Mouse (Mus musculus): ENCODE results near the gene Hipk2. TPM values are rescaled to one million over a fixed set of nuclear protein-coding genes. Genes with fewer than 3 reads are reported as not detected.
A peak's percentile ranks its signal among the peaks of the same experiment; 100 is the strongest.
"Not testable (repeated sequence)": the region's sequence is repeated elsewhere in the genome, so short reads cannot be mapped to it uniquely, and the experiment has no call there.

Hipk2 gene
- polyA plus RNA-seq, 1 experiment from 2014 or later: 12.7 TPM

GRCm38 (mm10) chr6:38677629-38678028 is 198.3 kb downstream of the Hipk2 start:
- Histone ChIP-seq H3K27me3 (ENCODE audit: control insufficient read depth, insufficient read depth, low read length) (no peaks in the 10 kb centered on the region), H3K36me3 (replicated peaks; ENCODE audit: control insufficient read depth, insufficient read depth, low read depth, low read length) (no peaks in the 10 kb centered on the region), H3K27ac (replicated peaks; ENCODE audit: low read depth, low read length) (no peak overlapping the region), H3K4me2 (ENCODE audit: low read depth, low read length) (no peak overlapping the region), H3K9ac (replicated peaks; ENCODE audit: low read length) (no peak overlapping the region), H3K4me1 (ENCODE audit: control insufficient read depth, insufficient read depth, low read length) (no peaks in the 10 kb centered on the region), H3K9me3 (replicated peaks; ENCODE audit: control insufficient read depth, low read length) (no peaks in the 10 kb centered on the region), H3K4me3 (ENCODE audit: low read depth, low read length) (no peak overlapping the region)
- DNase-seq (ENCODE audit: low spot score): no peak
- WGBS: 71% methylated on average over 9 of the region's 9 CpGs
- no peak for ATAC-seq (replicated peaks; ENCODE audit: insufficient number of reproducible peaks, low FRiP score, low TSS enrichment, low read depth)

DNA sequence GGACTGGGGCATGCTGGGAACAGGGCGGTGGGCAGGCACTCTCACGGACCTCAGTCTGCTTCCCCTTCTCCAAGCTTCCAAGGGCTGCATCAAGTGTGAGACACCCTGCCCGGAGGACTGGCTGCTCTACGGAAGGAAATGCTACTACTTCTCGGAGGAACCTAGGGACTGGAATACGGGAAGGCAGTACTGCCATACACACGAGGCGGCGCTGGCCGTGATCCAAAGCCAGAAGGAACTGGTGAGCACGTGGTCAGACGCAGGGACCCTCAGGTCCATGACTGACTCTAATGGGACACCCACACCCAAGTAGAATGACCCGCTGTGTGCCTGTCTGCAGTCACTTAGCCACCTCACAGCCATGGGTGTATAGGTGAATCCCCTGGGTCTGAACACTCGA is 199.2 kb downstream of the Hipk2 start:
- Histone ChIP-seq H3K9me3 (replicated peaks; ENCODE audit: control insufficient read depth, low read length) (no peaks in the 10 kb centered on the region), H3K27ac (replicated peaks; ENCODE audit: low read depth, low read length) (no peak overlapping the region)

GRCm38 (mm10) chr6:38676217-38676616 is 199.7 kb downstream of the Hipk2 start:
- H3K4me1 ChIP-seq (ENCODE audit: control insufficient read depth, insufficient read depth, low read length): no peaks in the 10 kb centered on the region
- WGBS: 80% methylated on average over 6 of the region's 6 CpGs

More for the DNA sequence above, 199.2 kb downstream of the Hipk2 start:
- Histone ChIP-seq H3K4me3 (ENCODE audit: low read depth, low read length) (no peak overlapping the region), H3K9ac (replicated peaks; ENCODE audit: low read length) (no peak overlapping the region), H3K4me2 (ENCODE audit: low read depth, low read length) (no peak overlapping the region), H3K36me3 (replicated peaks; ENCODE audit: control insufficient read depth, insufficient read depth, low read depth, low read length) (no peaks in the 10 kb centered on the region), H3K4me1 (ENCODE audit: control insufficient read depth, insufficient read depth, low read length) (no peaks in the 10 kb centered on the region), H3K27me3 (ENCODE audit: control insufficient read depth, insufficient read depth, low read length) (no peaks in the 10 kb centered on the region)
- 83% methylated on average over 14 of the region's 14 CpGs for WGBS
- DNase-seq (ENCODE audit: low spot score): no peak
- no peak for ATAC-seq (replicated peaks; ENCODE audit: insufficient number of reproducible peaks, low FRiP score, low TSS enrichment, low read depth)

GRCm38 (mm10) chr6:38672011-38672410 is 204.0 kb downstream of the Hipk2 start:
- ATAC-seq (replicated peaks; ENCODE audit: insufficient number of reproducible peaks, low FRiP score, low TSS enrichment, low read depth) (no peak), DNase-seq (ENCODE audit: low spot score) (no peak)
- no peak overlapping the region for H3K4me2 ChIP-seq (ENCODE audit: low read depth, low read length)
- no peaks in the 10 kb centered on the region for H3K36me3 ChIP-seq (replicated peaks; ENCODE audit: control insufficient read depth, insufficient read depth, low read depth, low read length)
- no peaks in the 10 kb centered on the region for H3K27me3 ChIP-seq (ENCODE audit: control insufficient read depth, insufficient read depth, low read length)
- no peaks in the 10 kb centered on the region for H3K9me3 ChIP-seq (replicated peaks; ENCODE audit: control insufficient read depth, low read length)
- no peak overlapping the region for H3K9ac ChIP-seq (replicated peaks; ENCODE audit: low read length)
- no peaks in the 10 kb centered on the region for H3K4me1 ChIP-seq (ENCODE audit: control insufficient read depth, insufficient read depth, low read length)
- WGBS: 95% methylated on average over 3 of the region's 3 CpGs
- no peak overlapping the region for H3K4me3 ChIP-seq (ENCODE audit: low read depth, low read length)
- no peak overlapping the region for H3K27ac ChIP-seq (replicated peaks; ENCODE audit: low read depth, low read length)

More at GRCm38 (mm10) chr6:38676217-38676616, 199.7 kb downstream of the Hipk2 start:
- no peak overlapping the region for H3K9ac ChIP-seq (replicated peaks; ENCODE audit: low read length)
- no peak overlapping the region for H3K4me3 ChIP-seq (ENCODE audit: low read depth, low read length)
- H3K4me2 ChIP-seq (ENCODE audit: low read depth, low read length): no peak overlapping the region
- ATAC-seq (replicated peaks; ENCODE audit: insufficient number of reproducible peaks, low FRiP score, low TSS enrichment, low read depth) (no peak), DNase-seq (ENCODE audit: low spot score) (no peak)
- no peaks in the 10 kb centered on the region for H3K9me3 ChIP-seq (replicated peaks; ENCODE audit: control insufficient read depth, low read length)
- H3K27ac ChIP-seq (replicated peaks; ENCODE audit: low read depth, low read length): no peak overlapping the region
- no peaks in the 10 kb centered on the region for H3K36me3 ChIP-seq (replicated peaks; ENCODE audit: control insufficient read depth, insufficient read depth, low read depth, low read length)
- H3K27me3 ChIP-seq (ENCODE audit: control insufficient read depth, insufficient read depth, low read length): no peaks in the 10 kb centered on the region

- no peak for ATAC-seq (replicated peaks; ENCODE audit: insufficient number of reproducible peaks, low FRiP score, low TSS enrichment, low read depth)
Measured at GRCm38 (mm10) chr6:38671270-38671669, 204.7 kb downstream of the Hipk2 start.

GRCm38 (mm10) chr6:38670488-38670887 is 205.5 kb downstream of the Hipk2 start:
- not testable (repeated sequence) for H3K4me2 ChIP-seq (ENCODE audit: low read depth, low read length); H3K4me3 ChIP-seq (ENCODE audit: low read depth, low read length); H3K4me1 ChIP-seq (ENCODE audit: control insufficient read depth, insufficient read depth, low read length); DNase-seq (ENCODE audit: low spot score); H3K27me3 ChIP-seq (ENCODE audit: control insufficient read depth, insufficient read depth, low read length); H3K36me3 ChIP-seq (replicated peaks; ENCODE audit: control insufficient read depth, insufficient read depth, low read depth, low read length); H3K9ac ChIP-seq (replicated peaks; ENCODE audit: low read length); H3K9me3 ChIP-seq (replicated peaks; ENCODE audit: control insufficient read depth, low read length); H3K27ac ChIP-seq (replicated peaks; ENCODE audit: low read depth, low read length); ATAC-seq (replicated peaks; ENCODE audit: insufficient number of reproducible peaks, low FRiP score, low TSS enrichment, low read depth)
- 77% methylated on average over 1 of the region's 1 CpGs for WGBS

More at GRCm38 (mm10) chr6:38671270-38671669, 204.7 kb downstream of the Hipk2 start:
- Histone ChIP-seq H3K4me1 (ENCODE audit: control insufficient read depth, insufficient read depth, low read length) (no peaks in the 10 kb centered on the region), H3K27me3 (ENCODE audit: control insufficient read depth, insufficient read depth, low read length) (no peaks in the 10 kb centered on the region), H3K9me3 (replicated peaks; ENCODE audit: control insufficient read depth, low read length) (no peaks in the 10 kb centered on the region), H3K4me2 (ENCODE audit: low read depth, low read length) (no peak overlapping the region), H3K4me3 (ENCODE audit: low read depth, low read length) (no peak overlapping the region), H3K9ac (replicated peaks; ENCODE audit: low read length) (no peak overlapping the region), H3K36me3 (replicated peaks; ENCODE audit: control insufficient read depth, insufficient read depth, low read depth, low read length) (no peaks in the 10 kb centered on the region), H3K27ac (replicated peaks; ENCODE audit: low read depth, low read length) (no peak overlapping the region)
- no peak for DNase-seq (ENCODE audit: low spot score)
- WGBS: 80% methylated on average over 7 of the region's 7 CpGs

DNA sequence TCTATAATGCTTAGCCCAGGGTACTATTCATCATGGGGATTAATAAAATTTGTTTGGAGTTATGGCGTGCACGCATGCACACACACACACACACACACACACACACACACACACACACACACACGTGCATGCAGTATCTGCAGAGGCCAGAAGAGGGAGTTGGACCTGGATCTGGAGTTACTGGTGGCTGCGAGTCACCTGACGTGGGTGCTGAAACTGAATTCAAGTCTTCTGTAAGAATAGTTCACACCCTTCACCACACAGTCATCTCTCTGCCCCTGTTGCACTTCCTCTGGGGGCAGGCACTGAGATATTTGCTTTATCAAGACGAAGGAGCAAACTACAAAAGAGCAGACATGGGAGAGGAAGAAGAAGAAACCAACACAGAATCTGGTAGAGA is 206.4 kb downstream of the Hipk2 start:
- H3K36me3 ChIP-seq (replicated peaks; ENCODE audit: control insufficient read depth, insufficient read depth, low read depth, low read length): no peaks in the 10 kb centered on the region
- H3K4me2 ChIP-seq (ENCODE audit: low read depth, low read length): no peak overlapping the region
- 64% methylated on average over 6 of the region's 6 CpGs for WGBS

DNA sequence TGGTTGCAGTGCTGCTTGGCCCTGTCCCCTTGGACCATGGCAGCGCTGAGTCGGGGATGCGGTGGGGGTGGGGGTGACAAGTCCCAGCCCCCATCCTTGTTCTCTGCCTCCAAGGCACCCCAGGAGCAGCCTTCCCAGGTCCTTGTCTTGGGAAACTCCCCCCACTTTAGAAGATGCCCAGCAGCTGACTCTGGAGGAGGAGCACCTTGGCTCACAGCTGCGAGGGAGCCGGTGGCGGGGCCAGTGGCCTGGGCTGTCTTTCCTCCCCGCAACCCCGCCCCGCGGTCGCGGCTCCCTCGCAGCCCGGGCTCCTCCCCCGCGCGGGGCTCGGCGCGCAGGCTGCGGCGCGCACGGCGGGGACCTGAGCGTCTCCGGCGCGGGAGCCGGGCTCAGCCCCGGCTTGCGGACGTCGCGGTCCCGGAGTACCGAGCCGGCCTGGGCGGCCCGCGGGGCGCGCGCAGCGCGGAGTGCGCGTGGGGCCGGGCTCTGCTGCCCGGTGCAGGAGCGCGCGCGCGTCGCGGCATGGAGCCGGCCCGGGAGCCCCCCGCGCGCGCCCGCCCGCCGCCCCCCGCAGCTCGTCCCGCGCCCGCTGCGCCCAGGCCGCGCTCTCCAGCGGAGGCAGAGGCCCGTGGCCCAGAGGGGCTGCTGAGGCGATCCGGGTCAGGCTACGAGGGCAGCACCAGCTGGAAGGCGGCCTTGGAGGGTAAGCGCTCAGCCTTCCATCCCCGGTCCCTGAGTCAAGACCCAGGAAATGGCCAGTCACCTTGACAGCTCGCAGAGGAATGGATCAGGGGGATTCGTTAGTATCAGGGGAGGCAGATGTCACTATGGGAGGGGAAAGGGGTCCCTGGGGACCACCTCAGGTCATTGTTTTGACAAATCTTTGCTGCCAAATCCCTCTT is 213.0 kb downstream of the Hipk2 start, which contains the start of gene Clec2l:
Gene Clec2l, plus strand, starts transcription at position 356 of the 902 bp plus-strand sequence.
- H3K9ac ChIP-seq (replicated peaks; ENCODE audit: low read length): peak within 1 kb of the TSS; percentile 65
- DNase-seq (ENCODE audit: low spot score) (peak; percentile 65), ATAC-seq (replicated peaks; ENCODE audit: insufficient number of reproducible peaks, low FRiP score, low TSS enrichment, low read depth) (peak; percentile 77)
- H3K27me3 ChIP-seq (ENCODE audit: control insufficient read depth, insufficient read depth, low read length): peaks cover 8% of the 10 kb centered on the region
- 1% methylated on average over 62 of the region's 84 CpGs for WGBS
- H3K4me3 ChIP-seq (ENCODE audit: low read depth, low read length): peak within 1 kb of the TSS; percentile 59
- no peaks in the 10 kb centered on the region for H3K36me3 ChIP-seq (replicated peaks; ENCODE audit: control insufficient read depth, insufficient read depth, low read depth, low read length)
- H3K27ac ChIP-seq (replicated peaks; ENCODE audit: low read depth, low read length): no peak within 1 kb of the TSS
- H3K9me3 ChIP-seq (replicated peaks; ENCODE audit: control insufficient read depth, low read length): no peaks in the 10 kb centered on the region
- H3K4me1 ChIP-seq (ENCODE audit: control insufficient read depth, insufficient read depth, low read length): no peaks in the 10 kb centered on the region
- peak within 1 kb of the TSS; percentile 96 for H3K4me2 ChIP-seq (ENCODE audit: low read depth, low read length)

More for the DNA sequence above, 206.4 kb downstream of the Hipk2 start:
- ATAC-seq (replicated peaks; ENCODE audit: insufficient number of reproducible peaks, low FRiP score, low TSS enrichment, low read depth) (no peak), DNase-seq (ENCODE audit: low spot score) (no peak)
- no peaks in the 10 kb centered on the region for H3K4me1 ChIP-seq (ENCODE audit: control insufficient read depth, insufficient read depth, low read length)
- no peak overlapping the region for H3K4me3 ChIP-seq (ENCODE audit: low read depth, low read length)
- H3K9ac ChIP-seq (replicated peaks; ENCODE audit: low read length): no peak overlapping the region
- no peak overlapping the region for H3K27ac ChIP-seq (replicated peaks; ENCODE audit: low read depth, low read length)
- H3K9me3 ChIP-seq (replicated peaks; ENCODE audit: control insufficient read depth, low read length): no peaks in the 10 kb centered on the region
- H3K27me3 ChIP-seq (ENCODE audit: control insufficient read depth, insufficient read depth, low read length): no peaks in the 10 kb centered on the region

All from embryonic facial prominence, embryonic 11.5 days (tissue).